Mouse (Mus musculus): ENCODE data around the gene Frmd4a.

Frmd4a gene

GRCm38 (mm10) chr2:4137493-4137892 is 120.0 kb downstream of the Frmd4a start:
- no peak for DNase-seq (ENCODE audit: low spot score in 2 of 2)

- no peak for DNase-seq (ENCODE audit: low spot score in 2 of 2)
Measured at GRCm38 (mm10) chr2:4142221-4142950, 124.9 kb downstream of the Frmd4a start.

- DNase-seq (ENCODE audit: low spot score in 2 of 2) = no peak
Measured at GRCm38 (mm10) chr2:4144424-4144823, 126.9 kb downstream of the Frmd4a start.

- DNase-seq (ENCODE audit: low spot score in 2 of 2) = no peak
Measured at GRCm38 (mm10) chr2:4152521-4153040, 135.1 kb downstream of the Frmd4a start.

GRCm38 (mm10) chr2:4153131-4153631 is 135.7 kb downstream of the Frmd4a start:
- peak in 1 of 2 experiments; percentile 65 for DNase-seq (ENCODE audit: low spot score in 2 of 2)

- DNase-seq (ENCODE audit: low spot score in 2 of 2) = no peak
Measured at GRCm38 (mm10) chr2:4154036-4154653, 136.6 kb downstream of the Frmd4a start.

- no peak for DNase-seq (ENCODE audit: low spot score in 2 of 2)
Measured at GRCm38 (mm10) chr2:4154654-4155047, 137.1 kb downstream of the Frmd4a start.

- no peak for DNase-seq (ENCODE audit: low spot score in 2 of 2)
Measured at GRCm38 (mm10) chr2:4155406-4155805, 137.9 kb downstream of the Frmd4a start.

GRCm38 (mm10) chr2:4156511-4156910 is 139.0 kb downstream of the Frmd4a start:
- DNase-seq (ENCODE audit: low spot score in 2 of 2) = no peak

GRCm38 (mm10) chr2:4157396-4157795 is 139.9 kb downstream of the Frmd4a start:
- DNase-seq (ENCODE audit: low spot score in 2 of 2) = no peak

- no peak for DNase-seq (ENCODE audit: low spot score in 2 of 2)
Measured at GRCm38 (mm10) chr2:4159574-4160203, 142.2 kb downstream of the Frmd4a start.

- DNase-seq (ENCODE audit: low spot score in 2 of 2) = no peak
Measured at GRCm38 (mm10) chr2:4166191-4166590, 148.7 kb downstream of the Frmd4a start.

GRCm38 (mm10) chr2:4167131-4167530 is 149.6 kb downstream of the Frmd4a start:
- no peak for DNase-seq (ENCODE audit: low spot score in 2 of 2)

- peak in 1 of 2 experiments; percentile 42 for DNase-seq (ENCODE audit: low spot score in 2 of 2)
Measured at GRCm38 (mm10) chr2:4169726-4170125, 152.2 kb downstream of the Frmd4a start.

GRCm38 (mm10) chr2:4170189-4170588 is 152.7 kb downstream of the Frmd4a start:
- DNase-seq (ENCODE audit: low spot score in 2 of 2) = no peak

- no peak for DNase-seq (ENCODE audit: low spot score in 2 of 2)
Measured at GRCm38 (mm10) chr2:4184991-4185390, 167.5 kb downstream of the Frmd4a start.

GRCm38 (mm10) chr2:4187521-4187920 is 170.0 kb downstream of the Frmd4a start:
- DNase-seq (ENCODE audit: low spot score in 2 of 2) = peak; percentile 64

- DNase-seq (ENCODE audit: low spot score in 2 of 2) = no peak
Measured at GRCm38 (mm10) chr2:4188303-4188702, 170.8 kb downstream of the Frmd4a start.

GRCm38 (mm10) chr2:4190345-4190744 is 172.8 kb downstream of the Frmd4a start:
- no peak for DNase-seq (ENCODE audit: low spot score in 2 of 2)

GRCm38 (mm10) chr2:4190995-4191394 is 173.5 kb downstream of the Frmd4a start:
- DNase-seq (ENCODE audit: low spot score in 2 of 2) = no peak

GRCm38 (mm10) chr2:4193206-4193605 is 175.7 kb downstream of the Frmd4a start:
- DNase-seq (ENCODE audit: low spot score in 2 of 2) = no peak

GRCm38 (mm10) chr2:4194324-4195014 is 177.0 kb downstream of the Frmd4a start:
- DNase-seq (ENCODE audit: low spot score in 2 of 2) = no peak
